ENCODE assay signal across 10 mouse cellular contexts in genomic region chr12:69977376-69977998, GRCm38 (mm10). TPM values are rescaled to one million over a fixed set of nuclear protein-coding genes. Genes with fewer than 3 reads are reported as not detected.
DNase-seq lines count a peak whose midpoint lies in the region; ATAC-seq and TF ChIP-seq lines count a peak whose summit lies in the region.
"Had no signal": no experiment of that assay in that cellular context is flagged by ENCODE, and none has a peak within 500 bp of the region (broad histone marks: within the 10 kb centered on the region; RNA-seq: fewer than 3 reads in every experiment).

No protein-coding gene starts in this region.

- no peak overlapping the region for H3K4me3 ChIP-seq in limb, embryonic 13.5 days
- no peak overlapping the region for H3K4me3 ChIP-seq in limb, embryonic 10.5 days

- H3K4me1 ChIP-seq in limb, embryonic 13.5 days: 0 out of 2 replicates have a peak, but pooled peaks cover 5% of the 10 kb centered on the region
- no peaks in the 10 kb centered on the region for H3K4me1 ChIP-seq in limb, embryonic 10.5 days

- 67% methylated on average over 9 of the region's 9 CpGs for WGBS in limb, embryonic 13.5 days
- WGBS in limb, embryonic 10.5 days: 79% methylated on average over 9 of the region's 9 CpGs

- no peak for TF ChIP-seq POLR2A in brain, embryonic 14.5 days (IDR thresholded peaks at IDR 0.05; ENCODE audit: borderline replicate concordance, extremely low read depth, insufficient read depth, insufficient read length, poor library complexity, severe bottlenecking)

- H3K4me2 ChIP-seq in limb, embryonic 13.5 days (replicated peaks): no peak overlapping the region

- H3K9me3 ChIP-seq in limb, embryonic 13.5 days: no peaks in the 10 kb centered on the region
- H3K9me3 ChIP-seq in limb, embryonic 10.5 days (replicated peaks): no peaks in the 10 kb centered on the region
- H3K9me3 ChIP-seq: G1E had no signal

- no peak overlapping the region for H3K9ac ChIP-seq in limb, embryonic 13.5 days

- H3K36me3 ChIP-seq in limb, embryonic 13.5 days: peaks cover 54% of the 10 kb centered on the region
- H3K36me3 ChIP-seq in limb, embryonic 10.5 days: peaks cover 83% of the 10 kb centered on the region

- H3K27me3 ChIP-seq in limb, embryonic 13.5 days: no peaks in the 10 kb centered on the region
- H3K27me3 ChIP-seq in limb, embryonic 10.5 days (ENCODE audit: low read depth, poor library complexity, severe bottlenecking): no peaks in the 10 kb centered on the region

- ATAC-seq in limb, embryonic 13.5 days (ENCODE audit: low FRiP score, low read depth): peak; percentile 59; the same call in 1 of the 2 replicates
- ATAC-seq in CD4-positive, CD25-positive, alpha-beta regulatory T cell, adult 4 months: peak; percentile 12

- no peak for TF ChIP-seq CTCF in brain, embryonic 14.5 days (IDR thresholded peaks at IDR 0.05; ENCODE audit: borderline replicate concordance, extremely low read depth, insufficient read depth, insufficient read length)

- H3K27ac ChIP-seq in limb, embryonic 13.5 days: no peak overlapping the region
- no peak overlapping the region for H3K27ac ChIP-seq in limb, embryonic 10.5 days

- no peak for DNase-seq in limb, embryonic 10.5 days (ENCODE audit: low spot score)
- DNase-seq in brain, embryonic 14.5 days (ENCODE audit: low read depth): peak; percentile 15
- DNase-seq in kidney, postnatal 36 days: peak; percentile 42 to 65
- no peak for DNase-seq in cerebellum, adult 18-20 months
- DNase-seq in cerebellum, adult 11 months: no peak
- DNase-seq: gastrocnemius, postnatal 14 days; lung, postnatal 14 days had no signal

RNA-seq across cellular contexts. Expression of gene Sav1, which starts 9.3 kb away (rescaled TPM):
- polyA plus RNA-seq in limb, embryonic 13.5 days (2015; fragmentation: Nextera tagmentation; extraction: Ambion mirVana): 8.6 and 8.8 TPM in 2 replicates
- polyA plus RNA-seq in limb, embryonic 10.5 days (2016; fragmentation: Nextera tagmentation; extraction: Ambion mirVana): 8.7 and 9.3 TPM in 2 replicates
- polyA plus RNA-seq in CD4-positive, CD25-positive, alpha-beta regulatory T cell, adult 4 months (2017; shearing (Covaris generic)): 1 to 10 TPM; 3.0 to 5.0 TPM
- polyA plus RNA-seq in brain, embryonic 14.5 days (2012; rRNA removed): 29.6 and 33.4 TPM in 2 replicates

Comparison
In these comparisons a context has a peak if more than half of its experiments do, and no peak if none do; other contexts are left out.
1. DNase-seq: peak in brain, embryonic 14.5 days (single experiment) and kidney, postnatal 36 days (2 of 2); none in limb, embryonic 10.5 days (single experiment), cerebellum, adult 18-20 months (0 of 2) and cerebellum, adult 11 months (single experiment).